Mouse (Mus musculus): ENCODE measurements around the gene Smarcc1. TPM values are rescaled to one million over a fixed set of nuclear protein-coding genes. Genes with fewer than 3 reads are reported as not detected.
"Not testable (repeated sequence)": the region's sequence is repeated elsewhere in the genome, so short reads cannot be mapped to it uniquely, and the experiment has no call there.

Gene Smarcc1
- total RNA-seq, 2 experiments from 2014 or later: 67.0 to 72.3 TPM

- peak; percentile 99 for DNase-seq (ENCODE audit: low spot score in 2 of 2)
Measured at GRCm38 (mm10) chr9:110131525-110132197, 14.2 kb downstream of the Smarcc1 start.

DNA sequence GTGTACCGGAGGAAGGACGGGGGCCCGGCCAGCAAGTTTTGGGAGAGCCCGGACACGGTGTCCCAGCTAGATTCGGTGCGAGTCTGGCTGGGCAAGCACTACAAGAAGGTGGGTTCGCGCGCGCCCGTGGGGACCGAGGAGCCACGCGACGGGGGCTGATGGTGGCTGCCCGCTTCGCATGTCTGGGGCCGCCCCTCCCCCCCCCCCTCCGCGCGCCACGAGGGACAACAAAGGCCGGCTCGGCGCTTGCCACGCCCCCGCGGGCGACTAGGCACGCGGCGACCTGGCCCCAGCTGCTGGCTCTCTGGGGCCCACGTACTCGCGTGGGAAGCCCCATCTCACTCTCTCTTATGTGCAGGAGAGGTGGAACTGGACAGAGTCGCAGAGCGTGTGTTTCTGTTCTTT, 14.7 kb downstream of the Smarcc1 start:
- DNase-seq (ENCODE audit: low spot score in 2 of 2): no peak

GRCm38 (mm10) chr9:110132921-110133320, 15.4 kb downstream of the Smarcc1 start:
- DNase-seq (ENCODE audit: low spot score in 2 of 2): no peak

DNA sequence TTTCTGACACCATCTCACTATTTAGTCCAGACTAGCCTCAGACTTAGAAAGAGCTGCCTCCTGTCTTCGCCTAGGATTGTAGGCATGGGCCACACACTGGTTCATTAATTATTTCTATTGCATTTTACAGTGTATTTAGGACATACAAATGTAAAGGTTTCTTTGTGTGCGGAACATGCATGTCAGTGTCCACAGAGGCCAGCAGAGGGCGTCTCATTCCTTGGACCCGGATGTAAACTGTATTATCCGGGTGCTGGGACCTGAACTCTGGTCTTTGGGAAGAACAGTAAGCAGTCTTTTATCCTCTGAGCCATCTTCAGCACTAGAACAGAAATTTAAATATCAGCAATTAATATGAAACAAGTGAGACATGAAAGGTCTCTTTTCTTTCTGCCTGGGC, 16.7 kb downstream of the Smarcc1 start:
- no peak for DNase-seq (ENCODE audit: low spot score in 2 of 2)

DNA sequence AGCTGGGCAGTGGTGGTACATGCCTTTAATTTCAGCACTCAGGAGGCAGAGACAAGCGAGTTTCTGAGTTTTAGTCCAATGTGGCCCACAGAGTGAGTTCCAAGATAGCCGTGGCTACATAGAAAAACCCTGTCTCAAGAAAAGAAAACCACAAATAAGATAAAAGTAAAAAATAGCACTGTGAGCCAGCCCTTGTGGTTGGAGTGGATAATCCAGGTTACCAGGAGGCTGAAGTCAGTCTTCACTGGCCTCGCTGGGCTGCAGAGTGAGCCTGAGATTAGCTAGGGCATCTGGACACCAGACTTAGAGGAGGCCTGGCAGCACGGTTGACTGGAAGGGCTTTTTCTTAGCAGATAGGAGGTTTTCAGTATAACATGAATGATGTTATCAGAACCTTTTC, 21.6 kb downstream of the Smarcc1 start:
- no peak for DNase-seq (ENCODE audit: low spot score in 2 of 2)

- DNase-seq (ENCODE audit: low spot score in 2 of 2): no peak
Measured at GRCm38 (mm10) chr9:110142097-110142496, 24.6 kb downstream of the Smarcc1 start.

GRCm38 (mm10) chr9:110148598-110148997, 31.1 kb downstream of the Smarcc1 start:
- no peak for DNase-seq (ENCODE audit: low spot score in 2 of 2)

GRCm38 (mm10) chr9:110159036-110159435, 41.5 kb downstream of the Smarcc1 start:
- peak; percentile 19 to 31 for DNase-seq (ENCODE audit: low spot score in 2 of 2)

GRCm38 (mm10) chr9:110160486-110160885, 43.0 kb downstream of the Smarcc1 start:
- DNase-seq (ENCODE audit: low spot score in 2 of 2): not testable (repeated sequence)

- DNase-seq (ENCODE audit: low spot score in 2 of 2): no peak
Measured at GRCm38 (mm10) chr9:110162441-110162840, 44.9 kb downstream of the Smarcc1 start.

GRCm38 (mm10) chr9:110163071-110163470, 45.6 kb downstream of the Smarcc1 start:
- no peak for DNase-seq (ENCODE audit: low spot score in 2 of 2)

DNA sequence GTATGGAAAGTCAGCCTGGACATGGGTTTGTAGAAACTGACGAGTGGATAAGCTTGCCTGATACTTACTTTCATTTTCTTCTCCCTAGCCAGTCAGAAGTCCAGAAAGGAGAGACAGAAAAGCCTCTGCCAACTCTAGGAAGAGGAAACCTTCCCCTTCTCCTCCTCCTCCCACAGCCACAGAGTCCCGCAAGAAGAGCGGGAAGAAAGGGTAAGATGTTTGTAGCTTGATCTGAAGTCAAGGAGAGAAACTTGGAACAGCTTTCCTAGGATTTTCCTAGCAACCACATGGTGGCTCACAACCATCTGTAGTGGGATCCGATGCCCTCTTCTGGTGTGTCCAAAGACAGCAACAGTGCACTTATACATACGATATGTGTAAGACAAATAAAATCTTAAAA, 53.4 kb downstream of the Smarcc1 start:
- peak; percentile 4 to 15 for DNase-seq (ENCODE audit: low spot score in 2 of 2)

DNA sequence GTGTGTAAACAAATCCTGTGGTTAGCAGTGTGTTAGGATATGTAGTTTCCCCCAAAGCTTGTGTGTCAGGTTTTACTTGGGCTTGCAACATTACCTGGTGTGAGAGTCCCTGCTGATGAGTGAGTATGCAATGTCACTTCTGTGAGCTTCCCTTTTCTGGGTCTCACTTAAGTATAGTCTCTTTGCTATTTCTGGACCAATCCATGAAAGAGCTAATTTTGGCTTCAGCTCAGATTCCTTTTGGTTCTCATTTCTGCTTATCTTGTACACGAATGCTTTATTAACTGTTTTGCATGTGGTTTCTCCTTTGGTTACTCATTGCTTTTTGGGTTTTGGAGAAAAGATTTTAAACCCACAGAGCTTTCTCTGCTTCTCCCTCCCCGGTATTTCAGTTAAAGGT, 82.4 kb downstream of the Smarcc1 start:
- DNase-seq (ENCODE audit: low spot score in 2 of 2): no peak

- peak; percentile 54 to 55 for DNase-seq (ENCODE audit: low spot score in 2 of 2)
Measured at GRCm38 (mm10) chr9:110205526-110206404, 88.3 kb downstream of the Smarcc1 start.

GRCm38 (mm10) chr9:110206437-110206836, 88.9 kb downstream of the Smarcc1 start:
- no peak for DNase-seq (ENCODE audit: low spot score in 2 of 2)

DNA sequence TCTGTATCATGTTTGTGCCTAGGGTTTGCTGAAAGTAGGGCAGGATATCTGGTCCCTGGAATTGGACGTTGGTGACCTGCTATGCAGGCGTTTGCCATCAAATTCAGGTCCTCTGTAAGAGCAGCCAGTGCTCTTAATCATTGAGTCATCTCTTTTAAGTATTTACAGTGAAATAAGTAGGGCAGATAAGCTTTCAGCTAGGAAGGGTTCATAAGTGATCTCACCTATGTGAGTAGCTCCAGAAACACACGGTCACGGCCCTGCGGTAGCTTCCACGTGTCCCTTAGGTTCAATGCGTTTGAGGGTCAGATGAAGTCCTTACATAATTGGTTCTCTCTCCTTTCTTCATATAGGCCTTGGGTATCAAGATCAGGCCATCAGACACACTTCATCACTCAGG, 90.8 kb downstream of the Smarcc1 start:
- no peak for DNase-seq (ENCODE audit: low spot score in 2 of 2)

DNA sequence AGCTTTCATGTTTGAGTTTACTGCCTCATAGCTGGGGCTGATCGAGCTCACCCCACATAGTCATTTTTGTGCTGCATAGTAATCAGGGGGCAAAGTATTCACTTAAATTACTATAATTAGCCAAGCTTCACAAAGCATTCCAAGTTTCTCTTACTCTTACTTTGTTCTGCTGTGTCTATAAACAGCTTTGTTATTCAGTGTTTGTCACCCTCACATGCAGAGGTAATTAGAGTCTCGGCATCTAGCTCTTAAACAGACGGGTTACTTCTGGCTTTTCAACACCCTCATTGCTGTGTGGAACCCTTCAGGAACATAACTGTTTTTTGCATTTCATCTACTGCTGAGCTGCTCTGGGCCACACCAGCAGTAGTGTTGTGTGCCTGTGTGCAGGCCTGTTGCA, 91.5 kb downstream of the Smarcc1 start:
- no peak for DNase-seq (ENCODE audit: low spot score in 2 of 2)

- DNase-seq (ENCODE audit: low spot score in 2 of 2): no peak
Measured at GRCm38 (mm10) chr9:110224273-110224672, 106.8 kb downstream of the Smarcc1 start.

DNA sequence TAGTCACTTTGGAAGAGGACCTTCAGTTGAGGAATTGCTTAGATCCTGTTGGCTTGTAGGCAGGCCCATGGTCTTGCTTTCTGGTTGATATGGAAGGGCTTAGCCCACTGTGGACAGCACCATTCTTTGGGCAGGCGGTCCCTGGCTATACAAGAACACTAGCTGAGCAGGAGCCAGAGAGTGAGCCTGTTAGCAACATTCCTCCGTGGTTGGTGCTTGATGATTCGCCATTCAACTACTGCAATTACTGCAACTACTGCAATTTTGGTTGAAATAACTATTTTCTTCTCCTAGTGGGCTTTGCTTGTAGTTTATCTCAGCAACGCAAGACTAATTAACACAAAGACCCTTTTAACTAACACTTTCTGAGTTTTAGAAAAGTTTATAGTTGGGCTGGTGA, 108.7 kb downstream of the Smarcc1 start:
- no peak for DNase-seq (ENCODE audit: low spot score in 2 of 2)

DNA sequence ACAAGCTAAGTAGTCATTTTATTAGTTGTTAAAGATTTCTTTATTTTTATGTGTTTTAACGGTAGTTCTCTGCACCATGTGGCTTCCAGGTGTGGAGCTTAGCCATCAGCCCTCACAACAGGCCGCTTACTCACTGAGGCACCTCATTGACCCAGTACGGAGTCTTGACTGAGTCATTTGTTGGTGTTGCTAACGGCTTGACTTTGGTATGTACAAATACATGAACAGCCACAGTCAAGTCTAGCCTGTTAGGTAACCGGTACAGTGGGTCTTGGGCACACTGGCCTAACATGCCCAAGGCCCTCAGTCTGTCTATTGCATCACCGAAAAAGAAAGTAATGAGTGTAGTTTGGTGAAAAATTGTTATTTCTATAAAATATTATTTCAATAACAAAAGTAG, 111.2 kb downstream of the Smarcc1 start:
- no peak for DNase-seq (ENCODE audit: low spot score in 2 of 2)

DNA sequence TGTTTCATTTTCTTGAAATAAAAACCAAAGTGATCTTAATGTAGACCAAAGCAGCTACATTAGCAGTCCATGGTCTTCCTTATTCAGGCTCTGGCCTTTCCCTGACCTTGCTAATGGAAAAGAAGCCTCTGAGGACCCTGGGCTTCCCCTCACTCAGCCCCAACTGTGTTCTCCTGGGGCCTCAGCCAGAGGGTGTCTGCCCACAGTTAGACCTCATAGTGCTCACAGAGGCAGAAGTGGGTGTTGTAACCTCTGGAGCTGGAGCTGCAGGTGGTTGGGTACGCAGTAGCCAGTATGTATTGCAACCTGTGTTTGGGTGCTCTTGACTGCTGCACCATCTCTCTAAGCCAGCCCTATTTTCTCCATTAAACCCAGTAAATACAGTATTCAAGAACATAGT, 111.6 kb downstream of the Smarcc1 start:
- DNase-seq (ENCODE audit: low spot score in 2 of 2): no peak

DNA sequence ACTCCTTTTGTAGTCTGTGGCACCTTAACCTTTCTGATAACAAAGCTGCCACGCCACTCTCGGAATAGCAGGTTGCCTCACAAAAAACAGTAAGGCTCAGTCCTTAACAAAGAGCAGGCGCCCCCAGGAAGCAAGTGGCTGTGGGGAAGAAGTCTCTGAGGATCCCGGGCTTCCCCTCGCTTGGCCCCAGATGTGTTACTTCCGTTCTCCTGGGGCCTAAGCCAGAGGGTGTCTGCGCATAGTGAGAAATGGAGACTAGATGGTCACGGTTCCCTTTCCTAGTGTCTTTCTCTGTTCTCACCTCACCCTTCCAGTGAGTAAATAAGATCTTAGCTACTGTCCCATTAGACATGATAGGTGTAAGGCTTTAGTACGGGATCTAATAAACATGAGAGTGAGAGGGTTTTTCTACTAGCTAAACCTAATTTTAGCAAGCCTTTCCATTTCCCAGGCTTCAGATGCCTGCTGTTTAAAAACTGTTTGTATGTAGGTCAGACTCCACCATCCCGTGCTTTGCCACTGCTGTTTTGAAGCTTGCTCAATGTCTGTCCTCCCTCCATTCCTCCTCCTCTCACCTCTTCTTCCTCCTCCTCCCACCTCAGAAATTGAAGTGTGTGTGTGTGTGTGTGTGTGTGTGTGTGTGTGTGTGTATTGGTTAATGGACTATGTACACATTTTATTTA, 112.2 kb downstream of the Smarcc1 start:
- no peak for DNase-seq (ENCODE audit: low spot score in 2 of 2)

All from layer of hippocampus, postnatal 10 days (tissue).